Mouse (Mus musculus) brown adipose tissue, adult 24 weeks (tissue): ENCODE data around the gene Zfp518a. TPM values are rescaled to one million over a fixed set of nuclear protein-coding genes. Genes with fewer than 3 reads are reported as not detected.

Source experiments
- H3K27ac ChIP-seq: fragments of 200-500 bp; replicated peaks from 2 replicates; pipeline ENCODE4 v1.5.1; 2012; ENCODE audit warnings: low read depth, mild to moderate bottlenecking, low read length
- H3K4me1 ChIP-seq: fragments of 200-500 bp; 2 replicates; pipeline ENCODE4 v1.6.1; 2012; ENCODE audit warnings: low read length, mixed read lengths; ENCODE audit not compliant: control insufficient read depth, insufficient read depth, insufficient read length
- H3K4me3 ChIP-seq: fragments of 200-500 bp; 2 replicates; pipeline ENCODE4 v1.5.1; 2012; ENCODE audit warnings: low read depth, mild to moderate bottlenecking, low read length, moderate library complexity; ENCODE audit not compliant: insufficient read depth
- polyA plus RNA-seq: library from polyadenylated mRNA; stranded (reverse); fragments of >200 nt; gene quantifications from 2 replicates; pipeline ENCODE4 v1.2.4, GENCODE M21; 2012; ENCODE audit not compliant: missing spikeins, insufficient read depth, insufficient read length

Zfp518a gene
- polyA plus RNA-seq, 1 experiment = 9.3 TPM

DNA sequence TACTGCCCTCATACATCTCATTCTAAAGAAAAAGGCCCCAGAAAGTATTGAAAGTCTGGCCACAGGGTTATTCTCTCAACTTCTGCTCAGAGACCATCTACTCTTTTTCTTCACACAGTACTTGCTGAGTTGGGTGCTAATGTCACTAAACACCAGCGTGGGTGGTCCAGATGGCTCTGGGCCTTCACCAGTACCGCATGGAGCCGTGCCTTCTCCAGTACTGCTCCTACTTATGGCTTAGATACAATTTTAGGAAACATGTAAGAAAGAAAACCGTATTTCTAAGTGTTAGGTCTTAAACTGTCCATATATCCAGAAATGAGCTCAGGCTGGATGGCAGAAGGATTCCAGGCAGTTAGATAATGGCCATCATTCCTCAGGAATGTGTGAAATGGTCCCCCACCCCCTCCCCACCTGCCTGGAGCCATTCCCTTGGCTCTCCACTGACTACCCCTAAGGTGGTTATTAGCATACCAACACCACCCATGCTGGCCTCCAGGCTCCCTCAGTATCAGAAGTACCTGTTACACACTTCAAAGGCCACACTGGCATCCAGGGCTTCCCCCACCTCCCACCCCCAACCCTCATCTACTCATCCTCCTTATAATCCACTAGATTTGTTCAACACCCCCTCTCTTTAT lies 52.6 kb downstream of the Zfp518a start:
- H3K4me1 ChIP-seq = no peaks in the 10 kb centered on the region
- no peak overlapping the region for H3K4me3 ChIP-seq
- no peak overlapping the region for H3K27ac ChIP-seq

DNA sequence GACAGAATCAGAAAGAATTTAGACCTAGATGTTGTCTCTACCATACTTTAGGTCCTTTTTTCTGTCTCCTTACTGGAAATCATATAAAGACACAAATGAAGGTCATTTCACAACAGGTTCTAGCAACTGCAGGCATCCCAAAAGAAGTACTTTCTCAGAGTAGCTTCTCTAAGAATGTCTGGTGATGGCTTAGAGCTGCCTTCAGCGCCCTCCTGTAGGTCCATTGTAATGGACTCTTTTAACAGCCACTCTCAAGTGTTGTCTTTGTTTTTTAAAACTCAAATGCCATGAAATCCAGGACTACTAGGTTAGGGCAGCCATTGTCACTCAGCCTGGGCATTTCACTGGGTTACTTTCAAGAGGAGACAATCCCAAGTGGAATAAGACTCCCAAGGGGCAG lies 64.5 kb downstream of the Zfp518a start:
- Histone ChIP-seq H3K4me1 (no peaks in the 10 kb centered on the region), H3K4me3 (no peak overlapping the region), H3K27ac (no peak overlapping the region)

DNA sequence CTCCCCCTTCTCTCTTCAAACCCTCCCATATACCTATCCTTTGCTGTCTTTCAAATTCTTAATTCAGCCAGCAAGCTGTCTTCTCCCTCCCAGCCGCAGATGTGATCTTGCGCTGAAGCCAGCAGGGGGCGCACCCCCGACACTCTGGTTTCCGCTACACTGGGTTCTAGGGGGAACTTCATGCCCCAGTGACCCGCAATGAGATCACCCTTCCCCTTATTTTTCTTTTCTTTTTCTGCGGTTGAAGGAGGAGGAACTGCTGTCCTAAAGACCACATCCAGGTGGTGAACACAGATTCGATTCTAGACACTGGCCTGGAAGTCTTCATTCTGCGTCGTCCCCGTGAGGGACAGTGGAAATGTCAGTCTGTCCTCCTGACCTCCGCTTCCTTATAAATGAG lies 68.5 kb downstream of the Zfp518a start:
- no peak overlapping the region for H3K4me3 ChIP-seq
- no peak overlapping the region for H3K27ac ChIP-seq
- H3K4me1 ChIP-seq = no peaks in the 10 kb centered on the region

DNA sequence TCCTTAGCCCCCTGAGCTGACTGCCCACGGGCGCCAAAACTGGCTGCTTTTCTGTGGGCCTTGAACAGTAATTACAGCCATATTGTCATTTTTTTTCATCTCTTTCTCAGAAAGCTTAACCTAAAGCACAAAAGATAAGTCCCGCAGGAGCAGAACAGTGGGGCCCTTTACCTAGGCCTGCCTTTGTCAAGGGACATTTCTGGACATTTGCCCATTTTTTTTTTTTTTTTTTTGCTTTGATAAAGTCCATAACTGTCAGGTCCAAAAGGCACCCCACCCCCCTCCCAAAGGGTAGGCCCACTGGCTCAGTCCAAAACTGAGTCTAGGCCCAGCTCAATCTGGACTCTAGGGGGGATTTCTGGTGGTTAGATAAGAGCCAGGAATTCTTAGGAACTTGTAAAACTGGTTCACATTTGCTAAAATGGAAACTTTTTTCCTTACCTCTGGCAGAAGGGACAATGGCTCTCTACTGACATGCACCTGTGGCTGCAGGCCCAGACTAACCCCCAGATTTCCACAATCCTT lies 69.9 kb downstream of the Zfp518a start:
- no peak overlapping the region for H3K27ac ChIP-seq
- no peak overlapping the region for H3K4me3 ChIP-seq
- no peaks in the 10 kb centered on the region for H3K4me1 ChIP-seq

DNA sequence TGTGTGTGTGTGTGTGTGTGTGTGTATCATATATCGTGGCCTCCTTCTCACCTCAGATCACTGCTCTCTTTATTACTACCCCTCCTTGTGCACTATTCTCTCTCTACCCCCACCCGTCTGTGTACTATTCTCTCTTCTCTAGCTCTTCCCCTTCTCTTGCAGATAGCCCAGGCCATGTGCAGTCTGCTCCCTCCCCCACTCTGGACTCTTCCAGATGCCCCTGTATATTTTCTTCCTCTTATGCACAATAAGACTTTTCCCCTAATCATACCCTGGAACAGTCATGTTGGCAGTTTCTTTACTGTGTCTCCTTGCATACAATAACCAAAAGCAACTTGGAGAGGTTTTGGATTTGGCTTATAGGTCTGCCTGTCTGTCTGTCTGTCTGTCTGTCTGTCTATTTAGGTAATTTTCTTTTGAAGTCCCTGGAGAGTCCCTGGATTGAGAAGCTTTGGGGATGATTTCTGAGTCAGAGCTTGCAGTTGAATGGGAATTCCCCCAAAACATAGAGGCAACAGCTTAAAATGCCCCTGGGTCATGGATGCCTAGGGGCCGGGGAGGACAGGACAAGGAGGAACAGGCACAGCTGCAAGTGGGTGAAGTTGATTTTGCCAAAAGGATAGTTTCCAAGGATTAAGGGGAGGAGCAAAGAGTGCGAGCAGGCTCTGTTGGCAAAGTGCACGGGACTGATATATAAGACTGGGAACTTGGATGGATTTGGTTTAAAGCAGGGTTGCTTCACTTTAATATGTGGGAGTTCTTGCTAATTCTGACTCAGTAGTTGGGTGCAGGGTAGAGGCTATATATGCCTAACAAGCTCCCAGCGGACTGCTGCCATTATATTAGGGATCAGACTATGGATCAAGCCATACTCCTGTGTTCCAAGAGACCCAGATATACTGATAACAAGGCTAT lies 70.7 kb downstream of the Zfp518a start:
- Histone ChIP-seq H3K27ac (no peak overlapping the region), H3K4me3 (no peak overlapping the region), H3K4me1 (no peaks in the 10 kb centered on the region)

Other genes starting within 250 kb of the Zfp518a start
- gene Cc2d2b, start 146.0 kb upstream of the Zfp518a start, polyA plus RNA-seq = not detected in 2 replicates
- gene Ccnj, start 63.4 kb upstream of the Zfp518a start, polyA plus RNA-seq = 2.1 and 2.8 TPM in 2 replicates
- 1.9 and 2.2 TPM in 2 replicates for gene Blnk, start 99.8 kb downstream of the Zfp518a start, polyA plus RNA-seq
- not detected in 2 replicates for gene Dntt, start 134.6 kb downstream of the Zfp518a start, polyA plus RNA-seq
- gene Opalin, start 182.4 kb downstream of the Zfp518a start, polyA plus RNA-seq = not detected in 2 replicates